Mouse (Mus musculus) forebrain, embryonic 11.5 days (tissue): Measurements from ENCODE around the gene Zfp653. TPM values are rescaled to one million over a fixed set of nuclear protein-coding genes. Genes with fewer than 3 reads are reported as not detected.
A peak's percentile ranks its signal among the peaks of the same experiment; 100 is the strongest.

Source experiments
- ATAC-seq: fragments of 200-750 bp; cut with Nextera tagmentation; replicated peaks from 2 replicates; pipeline ENCODE4 v1.8.0; 2017; ENCODE audit warnings: moderate TSS enrichment; ENCODE audit not compliant: low FRiP score
- DNase-seq: peaks from one replicate; pipeline ENCODE4 v3.0.0-alpha.2; 2017; ENCODE audit warnings: low spot score
- H3K27ac ChIP-seq: fragments of 300-500 bp; sonication (generic); 2 replicates; pipeline ENCODE4 v1.5.1; 2014; ENCODE audit warnings: low read depth, low read length
- H3K27me3 ChIP-seq: fragments of 300-500 bp; sonication (generic); 2 replicates; pipeline ENCODE4 v1.6.1; 2014; ENCODE audit warnings: mild to moderate bottlenecking, low read length, mixed read lengths; ENCODE audit not compliant: control insufficient read depth, insufficient read depth
- H3K36me3 ChIP-seq: fragments of 300-500 bp; sonication (generic); 2 replicates; pipeline ENCODE4 v1.6.1; 2014; ENCODE audit warnings: mild to moderate bottlenecking, low read length, moderate library complexity, mixed read lengths; ENCODE audit not compliant: control insufficient read depth, insufficient read depth
- H3K4me1 ChIP-seq: fragments of 300-500 bp; sonication (generic); replicated peaks from 2 replicates; pipeline ENCODE4 v1.6.1; 2014; ENCODE audit warnings: low read length, mixed read lengths; ENCODE audit not compliant: control insufficient read depth, insufficient read depth
- H3K4me2 ChIP-seq: fragments of 300-500 bp; sonication (generic); 2 replicates; pipeline ENCODE4 v1.6.1; 2014; ENCODE audit warnings: low read depth, mild to moderate bottlenecking, low read length, moderate library complexity, mixed read lengths; ENCODE audit not compliant: severe bottlenecking
- H3K4me3 ChIP-seq: fragments of 300-500 bp; sonication (generic); 2 replicates; pipeline ENCODE4 v1.5.1; 2014; ENCODE audit warnings: low read depth, low read length
- H3K9ac ChIP-seq: fragments of 300-500 bp; sonication (generic); 2 replicates; pipeline ENCODE4 v1.6.1; 2014; ENCODE audit warnings: low read length
- H3K9me3 ChIP-seq: fragments of 300-500 bp; sonication (generic); 2 replicates; pipeline ENCODE4 v1.6.1; 2016; ENCODE audit warnings: low read length, mixed read lengths; ENCODE audit not compliant: control insufficient read depth
- WGBS: fragments of 180-500 bp; shearing (Covaris S2); extraction: QIAGEN DNeasy Blood & Tissue Kit; methylation state at CpG from one replicate; pipeline ENCODE4 v1.1.7; 2014; 5-methylcytosine and 5-hydroxymethylcytosine counted together
- polyA plus RNA-seq: library from polyadenylated mRNA; unstranded; fragments of >200 nt; fragmentation: Nextera tagmentation; extraction: Ambion mirVana; gene quantifications from 2 replicates; pipeline ENCODE4 v1.2.1, GENCODE M21; 2014

Gene Zfp653
- polyA plus RNA-seq, 1 experiment from 2014 or later, result 11.8 TPM

DNA sequence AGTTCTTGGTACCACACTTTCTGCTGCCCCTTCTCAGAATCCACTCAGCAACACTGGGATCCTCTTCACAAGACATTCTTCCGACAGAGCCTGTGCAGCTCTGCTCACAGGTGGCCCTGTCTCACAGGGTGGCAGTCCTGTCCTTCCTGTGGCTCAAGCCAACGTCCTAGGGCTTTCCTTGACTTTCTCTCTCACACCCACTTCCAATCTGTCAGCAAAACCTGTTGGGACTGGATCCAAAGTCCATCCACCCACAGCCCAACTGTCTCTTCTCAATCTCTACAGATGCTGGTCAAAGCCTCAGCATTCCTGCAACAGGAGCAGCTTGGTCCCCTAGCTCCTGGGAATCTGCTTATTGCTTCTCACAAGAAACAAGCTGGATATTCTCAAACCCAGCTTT, 9.8 kb downstream of the Zfp653 start:
- 88% methylated on average over 2 of the region's 2 CpGs for WGBS
- H3K27ac ChIP-seq, result no peak overlapping the region
- no peak for ATAC-seq
- peaks cover 19% of the 10 kb centered on the region for H3K36me3 ChIP-seq
- no peaks in the 10 kb centered on the region for H3K4me1 ChIP-seq
- no peaks in the 10 kb centered on the region for H3K27me3 ChIP-seq
- no peak overlapping the region for H3K4me2 ChIP-seq
- H3K4me3 ChIP-seq, result no peak overlapping the region
- no peak for DNase-seq
- no peak overlapping the region for H3K9ac ChIP-seq
- H3K9me3 ChIP-seq, result no peaks in the 10 kb centered on the region

DNA sequence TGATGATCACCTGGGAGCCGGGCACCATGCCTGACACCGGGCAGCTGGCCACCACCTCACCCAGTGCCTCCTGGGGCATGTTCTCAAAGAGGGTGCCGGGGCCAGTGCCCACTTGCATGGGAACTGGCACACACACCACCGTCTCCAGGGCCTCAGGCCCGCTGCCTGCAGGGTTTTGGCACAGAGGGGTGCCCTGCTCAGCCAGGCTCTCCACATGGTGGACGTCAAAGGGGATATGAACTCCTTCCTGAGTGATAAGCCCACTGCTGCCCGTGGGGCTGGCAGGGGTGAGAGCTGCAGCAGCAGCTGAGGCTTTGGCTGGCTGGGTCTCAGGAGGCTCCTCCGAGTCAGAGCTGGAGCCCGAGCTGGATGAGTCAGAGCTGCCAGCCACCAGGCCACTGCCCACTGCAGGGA, 13.2 kb downstream of the Zfp653 start:
- peaks cover 7% of the 10 kb centered on the region; the same call in 1 of the 2 replicates for H3K36me3 ChIP-seq

DNA sequence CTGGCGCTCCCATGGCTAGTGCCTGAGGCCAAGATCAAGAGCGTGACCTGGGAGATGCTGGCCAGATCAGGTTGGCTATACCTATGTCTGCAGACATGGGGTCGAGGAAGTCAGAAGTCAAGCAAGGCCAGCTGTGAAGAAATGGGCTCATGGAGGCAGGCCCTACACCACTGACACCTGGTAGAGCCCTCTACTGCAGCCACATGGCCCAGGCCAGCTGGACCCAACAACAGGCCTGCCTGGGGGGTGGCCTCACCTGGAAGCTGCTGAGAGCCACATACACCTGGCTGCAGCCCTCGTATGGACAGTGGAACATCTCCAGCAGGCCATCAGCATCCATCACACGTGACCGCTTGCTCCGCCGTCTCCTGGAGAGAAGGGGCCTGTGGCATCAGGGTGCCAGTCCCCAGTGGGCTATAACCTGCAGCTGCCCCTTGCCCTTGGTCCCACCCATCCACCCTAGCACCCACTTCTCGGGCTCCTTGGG, 14.1 kb downstream of the Zfp653 start:
- 94% methylated on average over 9 of the region's 9 CpGs for WGBS
- H3K9ac ChIP-seq, result no peak overlapping the region
- ATAC-seq, result no peak
- no peak overlapping the region for H3K27ac ChIP-seq
- DNase-seq, result no peak
- no peaks in the 10 kb centered on the region for H3K9me3 ChIP-seq
- H3K4me2 ChIP-seq, result no peak overlapping the region
- peaks cover 8% of the 10 kb centered on the region; the same call in 1 of the 2 replicates for H3K27me3 ChIP-seq
- no peak overlapping the region for H3K4me3 ChIP-seq
- no peaks in the 10 kb centered on the region for H3K4me1 ChIP-seq
- peaks cover 7% of the 10 kb centered on the region; the same call in 1 of the 2 replicates for H3K36me3 ChIP-seq

More for the DNA sequence above, 13.2 kb downstream of the Zfp653 start:
- DNase-seq (no peak), ATAC-seq (no peak)
- no peak overlapping the region for H3K27ac ChIP-seq
- H3K9ac ChIP-seq, result no peak overlapping the region
- no peak overlapping the region for H3K4me2 ChIP-seq
- H3K27me3 ChIP-seq, result peaks cover 3% of the 10 kb centered on the region; the same call in 1 of the 2 replicates
- WGBS, result 90% methylated on average over 9 of the region's 9 CpGs
- H3K4me1 ChIP-seq, result no peaks in the 10 kb centered on the region
- H3K9me3 ChIP-seq, result no peaks in the 10 kb centered on the region
- no peak overlapping the region for H3K4me3 ChIP-seq

DNA sequence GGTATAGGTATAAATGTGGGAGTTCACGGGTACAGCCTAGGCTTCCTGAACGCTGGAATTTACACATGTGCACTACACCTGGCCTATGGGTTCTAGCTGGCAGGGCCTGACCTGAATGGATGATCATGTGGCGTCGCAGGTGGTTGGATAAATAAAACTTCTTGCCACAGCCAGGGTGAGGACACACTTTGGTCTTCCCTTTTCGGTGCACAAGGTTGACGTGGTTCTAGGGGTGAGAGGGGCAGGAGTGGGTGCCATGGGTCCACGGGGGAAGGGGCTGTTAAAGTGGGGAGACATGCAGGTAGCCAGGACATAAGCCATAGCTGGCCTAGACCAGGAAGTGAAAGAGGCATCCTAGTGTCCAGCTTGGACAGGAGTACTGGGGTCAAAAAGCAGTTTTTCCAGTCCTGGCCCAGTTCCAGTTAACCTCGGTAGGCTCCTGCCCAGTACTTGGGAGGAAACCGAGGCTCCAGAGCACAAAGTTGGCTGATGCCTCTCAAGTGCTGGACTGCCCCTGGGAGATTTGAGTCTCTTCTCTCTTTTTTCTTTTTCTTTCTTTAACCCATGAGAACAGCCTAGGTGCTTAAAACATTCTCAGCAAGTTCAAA, 14.8 kb downstream of the Zfp653 start:
- peaks cover 7% of the 10 kb centered on the region; the same call in 1 of the 2 replicates for H3K36me3 ChIP-seq
- peaks cover 13% of the 10 kb centered on the region; the same call in 1 of the 2 replicates for H3K27me3 ChIP-seq
- H3K9me3 ChIP-seq, result no peaks in the 10 kb centered on the region
- H3K9ac ChIP-seq, result no peak overlapping the region
- no peak overlapping the region for H3K27ac ChIP-seq
- DNase-seq (no peak), ATAC-seq (no peak)
- H3K4me2 ChIP-seq, result no peak overlapping the region
- no peaks in the 10 kb centered on the region for H3K4me1 ChIP-seq
- 77% methylated on average over 9 of the region's 9 CpGs for WGBS
- no peak overlapping the region for H3K4me3 ChIP-seq

DNA sequence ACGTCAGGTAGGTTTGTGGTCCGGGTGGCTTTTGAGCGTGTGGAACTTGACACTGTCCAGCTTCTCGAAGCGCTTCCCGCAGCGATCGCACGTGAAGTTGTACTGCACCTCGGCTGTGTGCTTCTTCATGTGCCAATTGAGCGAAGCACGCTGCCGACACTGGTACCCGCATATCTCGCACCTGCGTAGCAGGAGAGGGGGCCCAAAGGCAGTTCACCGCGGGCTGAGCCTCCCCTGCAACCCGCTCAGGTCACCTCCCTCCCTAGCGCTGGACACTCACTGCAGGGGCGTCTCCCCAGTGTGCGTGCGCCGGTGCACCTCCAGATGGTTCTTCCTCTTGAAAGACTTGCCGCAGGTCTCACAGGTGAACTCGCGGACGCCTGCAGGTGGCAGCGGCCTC, 15.5 kb downstream of the Zfp653 start:
- ATAC-seq (no peak), DNase-seq (no peak)
- Histone ChIP-seq H3K4me2 (no peak overlapping the region), H3K27ac (no peak overlapping the region), H3K36me3 (peaks cover 7% of the 10 kb centered on the region; the same call in 1 of the 2 replicates), H3K27me3 (peaks cover 14% of the 10 kb centered on the region; the same call in 1 of the 2 replicates), H3K9ac (no peak overlapping the region), H3K4me3 (no peak overlapping the region), H3K4me1 (no peaks in the 10 kb centered on the region), H3K9me3 (no peaks in the 10 kb centered on the region)
- WGBS, result 36% methylated on average over 29 of the region's 29 CpGs

DNA sequence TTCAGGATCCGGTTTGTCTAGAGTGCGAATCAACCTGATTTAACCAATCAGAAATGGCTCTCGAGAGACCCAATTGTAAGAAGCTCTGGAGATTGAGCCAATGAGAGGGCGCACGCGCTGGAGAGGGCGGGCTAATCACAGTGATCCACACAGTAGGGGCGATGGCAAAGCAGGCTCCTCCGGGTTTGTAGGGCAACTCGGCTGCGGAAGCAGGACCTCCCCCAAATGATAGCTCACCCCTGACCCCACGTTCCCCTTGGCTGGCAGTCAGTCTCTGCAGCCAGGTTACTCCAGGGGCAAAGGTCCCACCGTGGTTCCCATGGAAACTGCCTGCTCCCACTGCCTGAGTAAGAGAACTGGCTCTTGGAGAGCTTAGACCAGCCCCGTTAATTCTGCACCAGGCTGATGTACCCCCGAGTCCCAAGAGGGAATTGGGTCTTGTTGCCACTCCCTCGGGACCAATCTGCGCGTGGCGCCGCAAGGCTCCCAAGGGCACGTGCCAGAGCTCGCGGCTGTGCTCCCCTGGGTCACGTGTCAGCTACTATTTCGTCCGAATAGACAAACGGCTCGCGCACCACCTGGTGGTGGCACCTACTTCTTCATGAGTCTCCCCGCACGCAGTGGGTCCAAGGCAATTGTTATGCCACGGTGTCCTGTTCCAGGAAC, 16.6 kb downstream of the Zfp653 start:
- DNase-seq (peak; percentile 86), ATAC-seq (peak; percentile 28)
- 3% methylated on average over 32 of the region's 32 CpGs for WGBS
- Histone ChIP-seq H3K27ac (no peak overlapping the region), H3K9ac (no peak overlapping the region), H3K27me3 (peaks cover 14% of the 10 kb centered on the region; the same call in 1 of the 2 replicates), H3K36me3 (peaks cover 7% of the 10 kb centered on the region; the same call in 1 of the 2 replicates), H3K4me3 (no peak overlapping the region), H3K4me2 (peak overlapping the region; percentile 40), H3K9me3 (no peaks in the 10 kb centered on the region), H3K4me1 (peaks cover 6% of the 10 kb centered on the region; the same call in 1 of the 2 replicates)

DNA sequence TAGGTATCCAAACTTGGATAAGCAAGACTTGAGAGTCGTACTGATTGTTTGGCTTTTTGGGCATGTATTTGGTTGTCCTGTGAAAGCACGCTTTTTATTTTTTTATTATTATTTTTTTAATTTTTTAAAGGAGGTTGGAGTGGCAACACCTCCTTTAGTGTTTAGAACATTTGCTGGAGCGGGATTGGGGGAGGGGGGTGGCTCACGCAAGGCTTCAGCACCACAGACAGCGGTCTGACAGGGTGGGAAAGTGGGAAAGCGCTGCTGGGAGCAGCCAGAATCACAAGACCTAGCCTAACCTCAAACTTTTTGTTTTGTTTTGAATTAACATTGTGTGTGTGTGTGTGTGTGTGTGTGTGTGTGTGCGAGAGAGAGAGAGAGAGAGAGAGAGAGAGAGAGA, 17.5 kb downstream of the Zfp653 start:
- no peak for ATAC-seq
- peaks cover 7% of the 10 kb centered on the region; the same call in 1 of the 2 replicates for H3K36me3 ChIP-seq
- H3K9me3 ChIP-seq, result no peaks in the 10 kb centered on the region
- H3K4me1 ChIP-seq, result peaks cover 7% of the 10 kb centered on the region; the same call in 1 of the 2 replicates
- WGBS, result 43% methylated on average over 7 of the region's 7 CpGs
- peaks cover 14% of the 10 kb centered on the region; the same call in 1 of the 2 replicates for H3K27me3 ChIP-seq
- no peak overlapping the region for H3K9ac ChIP-seq
- DNase-seq, result no peak
- no peak overlapping the region for H3K4me2 ChIP-seq
- no peak overlapping the region for H3K4me3 ChIP-seq
- H3K27ac ChIP-seq, result no peak overlapping the region

DNA sequence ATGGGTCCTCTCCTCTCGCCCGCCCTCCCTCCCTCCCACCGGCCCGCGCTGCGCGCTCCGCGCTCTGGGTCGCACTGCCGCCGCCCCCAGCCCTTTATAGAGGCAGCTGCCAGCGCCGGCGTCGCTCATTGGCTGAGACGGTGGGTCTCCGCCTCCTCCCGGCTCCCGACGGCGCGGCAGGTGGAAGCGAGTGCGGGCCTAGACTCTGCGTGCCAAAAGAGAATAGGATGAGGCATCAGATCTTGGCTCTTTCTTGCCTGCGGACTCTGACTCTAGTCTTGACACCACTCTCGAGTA, 19.3 kb downstream of the Zfp653 start, which contains the start of gene Elavl3:
Elavl3 (minus strand) TSS at position 66 of the 297 bp plus-strand sequence.
- peak; percentile 72 for ATAC-seq
- H3K27me3 ChIP-seq, result peaks cover 14% of the 10 kb centered on the region; the same call in 1 of the 2 replicates
- peak within 1 kb of the TSS; percentile 82 for H3K4me3 ChIP-seq
- H3K4me2 ChIP-seq, result peak within 1 kb of the TSS; percentile 64
- H3K27ac ChIP-seq, result peak within 1 kb of the TSS; percentile 69
- no peaks in the 10 kb centered on the region for H3K36me3 ChIP-seq
- H3K9me3 ChIP-seq, result no peaks in the 10 kb centered on the region
- DNase-seq, result peak; percentile 93
- WGBS, result 0% methylated on average over 26 of the region's 28 CpGs
- H3K4me1 ChIP-seq, result peaks cover 7% of the 10 kb centered on the region; the same call in 1 of the 2 replicates
- peak within 1 kb of the TSS; percentile 82 for H3K9ac ChIP-seq
